Mouse (Mus musculus) olfactory bulb, adult 2 months (tissue): ENCODE measurements around the gene Zfp983. TPM values are rescaled to one million over a fixed set of nuclear protein-coding genes. Genes with fewer than 3 reads are reported as not detected.
"Not testable (repeated sequence)": the region's sequence is repeated elsewhere in the genome, so short reads cannot be mapped to it uniquely, and the experiment has no call there.

Experiments
- H3K27ac ChIP-seq: fragments of 200-500 bp; 2 replicates; pipeline ENCODE4 v1.5.1; 2012; ENCODE audit warnings: low read depth, low read length; ENCODE audit not compliant: insufficient read depth
- H3K4me1 ChIP-seq: fragments of 200-500 bp; 2 replicates; pipeline ENCODE4 v1.6.1; 2012; ENCODE audit warnings: low read length; ENCODE audit not compliant: control insufficient read depth, insufficient read depth
- H3K4me3 ChIP-seq: fragments of 200-500 bp; 2 replicates; pipeline ENCODE4 v1.5.1; 2012; ENCODE audit warnings: mild to moderate bottlenecking, low read depth, low read length, moderate library complexity; ENCODE audit not compliant: insufficient read depth
- CTCF ChIP-seq: fragments of 200-500 bp; IDR thresholded peaks from 2 replicates; pipeline ENCODE4 v1.5.1; 2012; ENCODE audit warnings: low read depth, mild to moderate bottlenecking, low read length, moderate library complexity; ENCODE audit not compliant: insufficient read depth
- POLR2A ChIP-seq: fragments of 200-500 bp; IDR thresholded peaks from 2 replicates; pipeline ENCODE4 v1.6.1; 2012; ENCODE audit warnings: mild to moderate bottlenecking, low read depth, low read length, moderate library complexity; ENCODE audit not compliant: insufficient read depth
- WGBS: fragments of 180-500 bp; shearing (Covaris S2); methylation state at CpG from one replicate; pipeline ENCODE4 v1.1.7; 2018; 5-methylcytosine and 5-hydroxymethylcytosine counted together
- polyA plus RNA-seq: library from polyadenylated mRNA; stranded (reverse); fragments of >200 nt; gene quantifications from 2 replicates; pipeline ENCODE4 v1.2.4, GENCODE M21; 2012; ENCODE audit warnings: low replicate concordance; ENCODE audit not compliant: missing spikeins, insufficient read depth, insufficient read length

Gene Zfp983
- polyA plus RNA-seq = not detected in 2 replicates

GRCm38 (mm10) chr17:21650364-21650907 lies at the start of gene Zfp983:
Gene Zfp983, plus strand, starts transcription at chr17:21650624.
- H3K27ac ChIP-seq = peak within 1 kb of the TSS; percentile 90
- H3K4me3 ChIP-seq = peak within 1 kb of the TSS; percentile 68
- not testable (repeated sequence) for H3K4me1 ChIP-seq
- WGBS = under 1% methylated on average over 17 of the region's 17 CpGs

- Histone ChIP-seq H3K4me1 (no peaks in the 10 kb centered on the region), H3K4me3 (no peak overlapping the region), H3K27ac (no peak overlapping the region)
- TF ChIP-seq POLR2A = no peak
- no peak for TF ChIP-seq CTCF
- 76% methylated on average over 3 of the region's 3 CpGs for WGBS
Observed at GRCm38 (mm10) chr17:21616356-21616755, 34.1 kb upstream of the Zfp983 start.

GRCm38 (mm10) chr17:21617352-21617751 lies 33.1 kb upstream of the Zfp983 start:
- 12% methylated on average over 9 of the region's 9 CpGs for WGBS
- Histone ChIP-seq H3K27ac (no peak overlapping the region), H3K4me3 (no peak overlapping the region), H3K4me1 (no peaks in the 10 kb centered on the region)
- TF ChIP-seq POLR2A = no peak
- TF ChIP-seq CTCF = no peak

DNA sequence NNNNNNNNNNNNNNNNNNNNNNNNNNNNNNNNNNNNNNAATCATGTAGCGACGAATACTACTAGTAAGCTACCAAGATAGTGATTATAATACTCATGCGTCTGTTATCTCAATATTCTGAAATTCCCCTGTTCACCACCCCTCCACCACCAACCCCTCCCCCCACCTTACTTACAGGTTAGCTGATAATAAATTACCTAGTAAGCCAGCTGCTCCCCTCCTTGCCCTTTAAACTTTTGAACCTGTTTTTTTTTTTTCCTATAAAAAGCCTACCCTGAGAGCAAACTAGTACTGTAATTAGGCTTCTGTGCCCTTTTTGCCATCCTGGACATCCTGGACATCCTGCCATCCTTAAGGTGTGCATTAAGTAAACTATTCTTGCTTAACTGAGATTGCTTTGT lies 26.8 kb upstream of the Zfp983 start:
- H3K4me3 ChIP-seq = no peak overlapping the region
- no CpG with 5 or more reads among the region's 3 CpGs for WGBS
- H3K4me1 ChIP-seq = no peaks in the 10 kb centered on the region
- TF ChIP-seq CTCF (no peak), POLR2A (no peak)
- H3K27ac ChIP-seq = no peak overlapping the region

- H3K4me1 ChIP-seq, H3K4me3 ChIP-seq, H3K27ac ChIP-seq: not testable (repeated sequence)
- WGBS = 72% methylated on average over 4 of the region's 4 CpGs
Observed at GRCm38 (mm10) chr17:21635758-21636157, 14.7 kb upstream of the Zfp983 start.

DNA sequence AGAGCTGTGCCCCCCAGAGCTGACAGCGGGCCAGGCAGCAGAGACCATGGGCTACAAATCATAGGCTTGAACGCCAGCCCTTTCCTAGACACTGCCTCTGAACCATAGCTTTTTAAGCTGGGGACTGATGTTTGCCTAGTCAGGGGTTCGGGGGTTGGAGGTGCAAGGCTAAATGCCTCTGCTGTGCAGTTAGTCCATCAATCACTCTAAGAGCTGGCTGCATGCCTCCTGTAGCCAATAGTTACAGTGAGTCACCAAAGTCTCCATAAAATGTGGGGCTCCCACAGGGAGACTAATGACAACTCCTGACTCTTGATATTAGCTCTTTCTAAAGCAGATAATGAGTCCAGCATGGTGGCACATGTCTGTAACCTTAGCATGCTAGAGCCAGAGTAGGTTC lies 1.6 kb upstream of the Zfp983 start:
- TF ChIP-seq POLR2A (no peak), CTCF (no peak)
- Histone ChIP-seq H3K27ac (no peak overlapping the region), H3K4me3 (no peak overlapping the region), H3K4me1 (peaks cover 3% of the 10 kb centered on the region; the same call in 1 of the 2 replicates)
- WGBS = 68% methylated on average over 3 of the region's 3 CpGs

- Histone ChIP-seq H3K27ac (peak overlapping the region; percentile 90), H3K4me1 (peaks cover 3% of the 10 kb centered on the region; the same call in 1 of the 2 replicates), H3K4me3 (peak overlapping the region; percentile 68)
- 14% methylated on average over 2 of the region's 2 CpGs for WGBS
- TF ChIP-seq CTCF (no peak), POLR2A (no peak)
Observed at GRCm38 (mm10) chr17:21649936-21650335, 488 bp upstream of the Zfp983 start.

- not testable (repeated sequence) for H3K27ac ChIP-seq, H3K4me1 ChIP-seq, H3K4me3 ChIP-seq
- 13% methylated on average over 1 of the region's 1 CpGs for WGBS
Observed at GRCm38 (mm10) chr17:21678826-21679225, 28.4 kb downstream of the Zfp983 start.

GRCm38 (mm10) chr17:21679273-21680018 lies 29.0 kb downstream of the Zfp983 start:
- Histone ChIP-seq H3K4me3 (peak overlapping the region; percentile 62), H3K4me1 (no peaks in the 10 kb centered on the region), H3K27ac (peak overlapping the region; percentile 52)
- TF ChIP-seq POLR2A (no peak), CTCF (no peak)
- WGBS = 2% methylated on average over 9 of the region's 9 CpGs

DNA sequence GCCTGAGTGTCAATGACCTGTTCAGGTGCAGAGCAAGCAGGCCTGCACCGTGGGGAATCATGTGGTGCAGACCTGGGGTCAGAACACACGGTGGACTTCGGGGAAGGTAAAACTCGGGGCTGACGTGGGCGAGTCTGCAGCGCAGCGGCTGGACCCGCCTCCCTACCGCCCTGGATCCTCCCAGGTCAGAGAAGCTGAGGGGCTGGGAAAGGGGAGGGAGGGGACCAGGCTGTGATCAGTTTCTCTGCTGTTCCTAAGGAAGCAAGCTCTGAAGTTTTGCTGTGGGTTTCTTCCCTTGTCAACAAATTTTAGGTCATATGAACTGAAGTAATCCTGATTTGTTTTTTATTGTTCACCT lies 29.6 kb downstream of the Zfp983 start:
- WGBS = 0% methylated on average over 10 of the region's 10 CpGs
- Histone ChIP-seq H3K4me3 (peak overlapping the region; percentile 62), H3K27ac (0 out of 2 replicates have a peak overlapping the region, but pooled peaks have one; percentile 52)
- not testable (repeated sequence) for H3K4me1 ChIP-seq
